Mouse (Mus musculus) thymus, adult 18-20 months (tissue): ENCODE measurements around the gene Negr1.

Experiments used
- DNase-seq, 2 experiments: peaks; one replicate each; pipeline ENCODE4 v3.0.0; 2022; ENCODE audit warnings: mixed read lengths in 2 of 2

Negr1 gene

DNA sequence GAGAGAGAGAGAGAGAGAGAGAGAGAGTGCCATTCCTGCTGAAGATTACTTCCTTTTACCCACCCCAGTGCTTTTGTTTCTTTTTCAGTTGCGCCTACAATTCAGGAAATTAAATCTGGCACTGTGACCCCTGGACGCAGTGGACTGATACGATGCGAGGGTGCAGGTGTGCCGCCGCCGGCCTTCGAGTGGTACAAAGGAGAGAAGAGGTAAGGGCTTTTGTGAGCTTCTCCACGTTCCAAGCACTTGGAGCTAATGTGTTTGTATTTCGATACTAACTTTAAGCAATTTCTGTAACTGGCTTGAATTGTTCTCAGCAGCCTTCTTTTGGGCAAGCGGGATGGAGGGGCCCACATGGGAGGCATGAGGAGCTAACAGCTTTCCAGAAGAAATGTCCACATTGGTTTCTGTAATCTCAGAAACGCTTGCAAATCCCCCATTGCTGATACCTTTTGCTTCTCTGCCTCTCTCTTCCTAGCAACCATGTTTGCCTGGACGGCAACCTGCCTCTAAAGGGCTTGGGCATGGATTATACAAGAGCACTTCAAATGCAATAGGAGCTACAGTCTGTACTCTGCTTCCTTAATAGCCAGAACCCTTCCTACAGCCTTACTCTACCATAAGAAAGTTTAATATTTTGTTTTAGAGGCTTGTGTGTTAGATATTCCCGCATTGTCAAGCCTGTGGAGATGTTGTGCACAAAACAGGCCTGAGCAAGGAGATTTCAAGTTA, 584.7 kb downstream of the Negr1 start:
- DNase-seq, result no peak

DNA sequence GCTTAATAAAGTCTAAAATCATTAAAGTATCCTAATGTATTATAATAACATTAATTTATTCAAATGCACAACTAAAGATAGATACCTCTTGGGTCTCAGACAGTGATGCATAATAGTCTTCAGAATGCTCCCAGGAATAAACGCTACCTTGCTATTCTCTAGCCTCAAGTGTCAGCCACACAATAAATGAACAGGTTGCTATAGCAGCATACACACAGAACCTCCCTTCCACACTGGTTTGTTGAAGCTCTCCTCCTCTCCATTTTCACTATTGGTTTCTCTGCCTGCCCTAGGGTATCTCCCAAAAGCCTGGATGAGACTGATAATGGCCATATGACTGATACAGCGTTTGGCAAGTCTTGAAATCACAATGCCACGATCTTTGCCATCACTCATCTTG, 593.3 kb downstream of the Negr1 start:
- no peak for DNase-seq

DNA sequence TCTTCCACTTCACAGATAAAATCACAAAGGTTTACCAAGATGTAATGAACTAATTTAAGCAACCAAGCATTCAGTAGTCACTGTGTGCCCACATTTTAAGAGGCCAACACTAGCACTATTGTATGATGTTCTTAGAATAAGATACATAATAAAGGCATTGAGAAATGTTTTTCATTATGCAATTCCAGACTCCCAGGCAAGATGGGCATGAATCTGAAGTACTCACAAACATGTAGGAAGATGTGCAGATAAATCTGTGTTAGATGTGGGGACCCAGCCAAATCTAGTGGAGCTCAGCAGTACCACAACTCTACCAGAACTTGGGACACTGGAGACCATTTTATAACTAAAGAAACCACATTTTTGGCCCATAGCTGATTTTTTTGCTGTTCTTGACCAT, 593.9 kb downstream of the Negr1 start:
- no peak for DNase-seq

DNA sequence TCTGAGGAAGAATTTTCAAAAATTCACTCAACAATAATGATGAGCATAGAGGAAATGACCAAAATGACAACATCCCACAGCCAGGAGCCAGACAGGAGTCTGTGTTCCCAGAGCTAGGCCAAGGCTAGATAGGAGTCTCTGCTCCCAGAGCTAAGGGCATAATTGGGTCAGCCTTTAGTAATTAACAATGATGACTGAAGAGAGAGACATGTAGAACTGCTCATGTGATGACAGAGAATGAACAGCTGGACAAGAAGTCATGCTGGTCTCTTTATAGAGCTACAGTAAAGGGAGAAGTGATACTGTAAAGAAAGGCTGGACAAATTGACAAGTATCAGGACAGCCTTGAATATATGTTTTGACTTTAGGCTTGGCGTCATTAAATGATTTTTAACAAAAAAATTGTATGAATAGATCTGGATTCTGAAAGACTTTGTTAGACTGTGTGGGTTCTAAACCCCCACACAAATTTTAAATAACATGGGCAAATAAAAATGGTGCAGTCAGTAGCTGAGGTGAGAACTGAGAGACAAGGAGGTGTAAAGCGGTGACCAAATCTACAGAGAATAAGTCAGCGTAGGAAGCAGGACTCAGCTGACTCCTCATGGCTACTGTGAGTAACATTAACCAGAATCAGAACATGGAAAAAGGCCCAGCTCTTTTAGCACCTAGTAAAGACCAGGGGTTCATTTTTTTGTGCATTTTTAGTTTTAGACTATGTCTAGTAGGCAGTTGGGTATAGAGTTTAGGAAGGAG, 603.4 kb downstream of the Negr1 start:
- DNase-seq, result no peak

DNA sequence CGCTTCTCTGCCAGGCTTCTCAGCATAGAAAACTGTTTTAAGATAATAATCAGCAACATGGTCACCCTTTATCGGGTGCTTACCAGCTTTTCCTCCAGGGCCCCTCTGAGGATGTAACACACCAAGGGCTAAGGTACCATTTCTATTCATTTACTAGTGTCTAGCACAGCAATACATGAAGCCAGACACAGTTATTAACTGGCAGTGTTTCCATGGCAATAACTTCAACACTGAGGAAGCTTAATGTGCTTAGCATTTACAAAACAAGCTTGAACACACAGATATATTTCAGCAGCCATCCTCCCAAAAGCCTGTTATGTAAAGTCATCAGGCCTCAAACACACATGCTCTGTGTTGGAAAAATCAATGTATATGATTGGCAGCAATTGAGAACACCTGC, 620.4 kb downstream of the Negr1 start:
- no peak for DNase-seq

DNA sequence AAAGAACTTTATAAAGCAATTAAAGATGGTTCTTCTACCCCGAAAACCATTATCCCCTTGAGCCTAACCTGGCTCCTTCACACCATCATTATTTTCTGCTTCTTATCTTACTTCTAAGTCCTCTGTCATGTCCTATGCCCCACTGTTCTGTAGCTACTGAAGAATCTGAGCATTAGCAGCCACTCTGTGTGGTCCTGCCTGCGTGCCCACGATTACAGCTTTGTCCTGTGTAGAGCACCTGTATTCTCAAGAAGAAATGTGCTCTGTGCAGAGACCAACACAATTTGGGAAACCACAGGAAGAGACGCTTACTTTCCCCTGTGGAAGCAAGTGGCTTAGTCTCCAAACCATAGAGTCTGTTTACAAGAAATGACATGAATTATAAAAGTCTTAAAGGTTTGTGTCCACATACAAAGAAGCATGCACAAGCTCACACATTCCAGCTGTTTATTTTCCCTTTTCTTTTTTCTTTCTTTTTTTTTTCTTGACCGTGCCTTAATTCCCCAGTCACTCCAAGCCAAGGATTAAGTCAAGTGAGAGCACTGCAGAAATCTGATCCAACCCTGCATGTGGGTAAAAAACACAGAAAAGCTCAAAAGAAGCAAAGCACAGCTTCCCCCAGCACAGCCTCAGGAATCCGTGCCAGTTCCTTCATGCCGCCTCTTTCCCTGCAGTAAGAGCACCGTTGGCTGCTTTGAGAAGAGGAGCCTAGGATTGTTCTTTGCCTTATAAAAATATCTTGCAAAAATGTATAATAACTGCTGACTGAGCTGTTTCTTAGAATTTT, 627.5 kb downstream of the Negr1 start:
- DNase-seq, result no peak

DNA sequence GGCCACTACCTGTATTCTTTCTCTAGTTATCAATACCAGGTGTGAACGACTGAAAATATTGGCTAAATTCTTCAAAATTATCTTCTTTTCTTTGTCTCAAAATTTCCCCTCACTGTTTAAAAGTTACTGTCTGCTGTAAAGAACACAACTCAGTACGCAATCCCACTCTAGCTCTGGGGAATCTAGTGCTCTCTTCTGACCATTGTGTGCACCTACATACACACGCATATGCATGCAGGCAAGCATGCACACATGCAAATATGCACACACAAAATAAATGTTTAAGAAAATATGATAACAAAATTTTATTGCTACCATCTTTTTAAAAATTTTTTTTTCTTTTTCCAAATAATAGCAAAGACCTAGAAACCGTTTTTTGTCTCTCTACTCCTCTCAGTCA, 628.2 kb downstream of the Negr1 start:
- DNase-seq, result no peak

DNA sequence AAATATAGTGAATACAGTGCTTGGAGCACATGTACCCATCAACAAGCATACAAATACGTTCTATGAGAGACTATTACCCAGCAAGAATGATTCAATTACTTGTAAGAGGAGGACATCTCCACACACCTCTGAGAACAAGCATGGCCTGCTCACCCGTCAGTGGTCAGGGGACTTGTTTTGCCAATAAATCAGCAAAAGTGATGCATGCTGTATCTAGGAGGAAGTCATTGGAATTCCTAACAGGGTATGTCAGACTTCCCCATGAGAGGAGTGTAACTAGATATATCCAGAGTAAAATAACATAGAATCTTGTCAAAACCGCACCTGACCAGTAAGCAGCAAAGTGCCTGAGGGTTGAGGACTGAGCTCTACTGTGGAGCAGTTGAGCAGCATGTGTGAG, 629.0 kb downstream of the Negr1 start:
- no peak for DNase-seq

DNA sequence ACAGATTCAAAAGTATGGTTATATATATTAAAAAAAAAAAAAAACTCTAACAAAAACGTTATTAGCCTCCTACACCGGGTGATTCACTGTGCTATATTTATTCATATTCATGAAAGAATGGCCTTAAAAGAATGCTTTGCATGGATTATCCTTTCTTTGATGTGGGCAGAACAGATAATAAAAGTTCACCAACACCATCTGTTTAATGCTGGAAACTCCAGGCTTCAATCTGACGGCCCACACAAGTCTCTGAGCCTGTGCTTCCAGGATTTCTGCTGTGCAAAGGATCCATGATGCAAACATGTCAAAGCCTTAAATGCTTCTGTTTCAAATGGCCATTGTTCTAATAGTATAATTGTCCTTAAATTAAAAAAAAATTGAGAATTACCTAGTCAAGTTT, 630.4 kb downstream of the Negr1 start:
- no peak for DNase-seq

DNA sequence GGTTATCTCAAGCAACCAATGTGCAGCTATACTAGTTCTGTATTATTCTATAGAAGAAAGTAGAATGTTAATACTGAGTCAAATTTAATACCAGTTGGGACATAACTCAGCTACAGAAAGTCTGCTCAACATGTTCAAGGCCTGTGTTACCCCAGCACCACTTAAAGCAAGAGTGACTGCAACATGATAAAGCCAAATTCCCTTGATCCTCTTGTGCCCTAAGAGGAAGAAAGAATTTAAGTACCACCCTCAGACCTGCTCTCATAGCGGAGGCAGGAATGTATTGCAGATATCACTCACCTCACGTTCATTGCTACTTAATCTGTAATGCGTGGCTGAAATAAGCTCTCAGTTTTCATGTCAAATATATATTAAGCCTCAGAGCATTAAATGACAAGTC, 631.5 kb downstream of the Negr1 start:
- DNase-seq, result no peak

DNA sequence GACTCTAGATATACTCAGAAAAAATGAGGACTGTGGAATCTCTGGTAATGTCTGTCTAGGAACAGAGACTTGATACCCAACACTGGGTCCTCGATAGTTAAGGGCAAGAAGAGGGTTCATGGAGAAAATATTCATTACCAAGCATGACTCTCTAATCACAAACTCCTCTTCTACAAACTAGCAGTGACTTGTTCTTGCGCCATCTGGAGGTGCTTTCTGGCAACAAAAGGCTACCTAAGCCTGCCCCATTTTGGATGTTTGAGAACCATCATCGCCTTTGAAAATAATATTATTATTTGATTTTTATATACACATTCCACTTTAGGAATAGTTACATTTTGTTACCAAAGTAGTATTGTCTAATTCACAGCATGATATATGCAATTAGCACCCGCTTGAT, 637.1 kb downstream of the Negr1 start:
- DNase-seq, result no peak

DNA sequence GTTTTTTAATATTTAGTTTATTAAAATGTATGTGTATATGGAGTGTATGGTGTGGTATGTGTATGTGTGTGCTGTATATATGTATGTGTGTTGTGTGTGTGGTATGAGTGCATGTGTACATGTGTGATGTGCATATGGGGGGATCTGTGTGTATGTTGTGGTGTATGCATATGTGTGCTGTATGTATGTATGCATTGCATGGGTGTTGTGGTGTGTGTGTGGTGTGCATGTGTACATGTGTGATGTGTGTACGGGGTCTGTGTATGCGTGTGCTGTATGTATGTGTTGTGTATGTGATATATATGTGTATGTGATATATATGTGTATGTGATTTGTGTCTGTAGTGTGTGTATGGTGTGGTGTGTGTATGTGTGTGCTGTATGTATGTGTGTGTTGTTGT, 640.1 kb downstream of the Negr1 start:
- no peak for DNase-seq

DNA sequence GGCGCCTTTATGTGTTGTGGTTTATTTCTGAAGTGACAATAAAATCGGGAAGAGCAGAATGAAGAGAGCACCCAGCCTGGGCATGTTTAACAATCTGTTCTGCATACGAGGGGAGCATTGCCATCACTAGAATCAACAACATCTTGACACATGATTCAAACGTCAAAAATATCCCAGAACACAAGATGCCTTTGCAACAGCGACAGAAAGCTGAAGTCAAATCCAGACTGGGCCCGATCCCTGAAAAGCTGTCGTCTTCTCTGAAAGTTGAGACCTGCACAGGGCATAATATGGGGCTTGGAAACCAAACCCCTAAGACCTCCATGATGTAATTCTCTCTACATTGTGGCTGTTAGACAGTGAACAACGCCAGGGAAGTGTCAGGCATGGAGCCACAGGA, 642.0 kb downstream of the Negr1 start:
- no peak for DNase-seq

DNA sequence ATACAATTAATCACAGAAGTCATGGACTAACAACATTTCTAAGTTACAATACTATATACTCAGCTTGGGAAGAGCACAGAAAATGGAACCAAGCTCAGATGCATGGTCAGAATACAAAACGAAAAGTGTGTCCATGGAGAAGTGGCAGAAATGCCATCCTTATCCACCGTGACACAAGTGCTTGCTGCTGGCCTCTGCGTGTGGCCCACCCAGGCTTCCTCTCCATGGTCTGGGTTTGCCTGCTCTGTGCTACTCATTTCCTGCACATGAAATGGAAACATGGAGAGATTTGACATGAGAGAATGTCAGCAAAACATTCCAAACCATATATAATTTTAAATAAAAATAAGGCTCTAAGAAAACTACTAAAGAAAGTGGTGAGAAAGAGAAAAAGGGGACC, 645.2 kb downstream of the Negr1 start:
- DNase-seq, result no peak

DNA sequence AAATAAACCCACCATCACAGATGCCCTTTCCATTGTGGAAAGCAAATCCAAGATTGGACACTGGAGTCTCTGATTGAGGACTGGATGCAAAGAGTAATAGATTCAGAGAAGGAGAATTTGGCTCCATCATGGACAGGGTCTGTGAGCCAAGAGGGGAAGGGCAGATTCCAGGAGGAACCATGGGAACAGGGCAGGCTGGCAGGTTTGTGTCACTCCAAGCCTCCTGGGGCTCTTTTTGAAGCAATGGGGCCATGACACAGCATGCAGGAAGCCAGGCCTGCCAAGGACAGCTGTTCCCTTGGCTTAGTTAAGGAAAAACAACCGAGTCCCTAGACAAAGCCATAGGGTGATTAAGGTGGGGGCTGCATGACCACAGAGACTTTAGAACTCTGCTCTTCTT, 647.4 kb downstream of the Negr1 start:
- DNase-seq, result no peak

DNA sequence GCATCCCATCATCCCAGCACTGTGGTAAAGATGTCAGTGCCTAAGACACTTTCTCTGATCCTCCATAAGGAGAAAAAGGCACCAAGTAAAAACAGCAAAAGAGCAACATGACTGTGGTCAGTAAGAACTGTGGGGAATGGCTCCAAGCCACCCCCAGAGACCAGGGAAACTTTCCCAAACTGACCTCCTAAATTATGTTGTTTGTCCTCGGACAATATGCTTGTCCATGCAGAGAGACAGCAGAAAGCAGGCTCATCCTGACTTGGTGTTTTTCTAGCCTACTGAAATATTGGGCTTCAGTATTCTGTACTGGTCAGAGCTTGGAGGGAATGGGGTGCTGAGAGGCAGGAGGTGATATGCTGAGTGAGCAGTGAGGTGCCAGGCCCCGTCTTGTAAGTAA, 647.8 kb downstream of the Negr1 start:
- DNase-seq, result no peak

DNA sequence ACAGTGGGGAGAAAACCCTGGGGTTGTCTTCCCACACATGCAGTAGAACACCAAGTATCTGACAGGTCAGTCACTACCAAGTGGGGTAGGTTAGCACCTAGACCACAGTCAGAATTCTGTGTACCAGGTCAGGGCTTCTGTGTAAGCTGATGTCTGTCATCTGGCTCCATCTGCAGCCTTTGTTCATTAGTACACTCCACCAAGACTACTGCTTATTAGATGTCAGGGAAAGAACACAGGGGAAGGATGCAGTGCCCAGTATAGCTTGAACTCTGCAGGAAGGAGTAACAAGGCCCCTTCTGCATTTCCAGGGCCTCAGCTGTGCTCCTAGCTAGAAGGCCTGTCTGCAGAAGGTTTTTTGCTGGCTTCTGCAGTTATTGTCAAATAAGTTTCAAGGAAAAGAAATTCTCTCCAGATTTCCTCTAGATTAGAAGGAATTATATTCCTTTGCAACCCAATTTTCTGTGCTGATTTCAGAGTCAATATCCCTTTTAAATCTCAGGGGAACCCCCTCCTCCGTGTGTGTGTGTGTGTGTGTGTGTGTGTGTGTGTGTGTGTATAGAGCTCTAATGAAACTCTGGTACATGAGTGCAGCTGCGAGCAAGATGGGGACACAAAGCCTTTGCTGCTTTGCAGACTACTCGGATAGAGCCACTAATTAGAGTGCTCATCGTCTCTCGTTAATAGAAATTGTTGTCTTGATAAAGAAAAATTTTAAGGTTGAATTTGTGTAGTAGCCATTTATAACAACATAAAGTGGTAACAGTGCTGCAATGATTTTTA, 654.5 kb downstream of the Negr1 start:
- no peak for DNase-seq

DNA sequence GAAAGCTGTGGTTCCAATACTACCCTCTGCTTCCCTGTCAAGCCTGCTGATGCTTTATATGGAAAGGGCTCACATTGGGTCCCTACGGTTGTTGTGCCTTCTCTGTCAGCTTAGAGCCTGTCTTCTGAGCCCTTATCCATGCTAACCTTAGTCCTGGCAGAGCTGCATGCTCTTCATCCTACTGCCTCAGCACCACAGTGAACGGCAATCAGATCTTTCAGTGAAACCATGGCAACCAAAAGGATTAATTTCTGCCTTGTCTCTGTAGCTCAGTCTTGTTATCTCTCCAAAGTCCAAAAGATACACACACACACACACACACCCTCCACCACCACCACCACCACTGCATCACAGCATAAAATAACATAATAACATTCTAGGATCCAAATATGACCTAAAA, 656.2 kb downstream of the Negr1 start:
- DNase-seq, result no peak

DNA sequence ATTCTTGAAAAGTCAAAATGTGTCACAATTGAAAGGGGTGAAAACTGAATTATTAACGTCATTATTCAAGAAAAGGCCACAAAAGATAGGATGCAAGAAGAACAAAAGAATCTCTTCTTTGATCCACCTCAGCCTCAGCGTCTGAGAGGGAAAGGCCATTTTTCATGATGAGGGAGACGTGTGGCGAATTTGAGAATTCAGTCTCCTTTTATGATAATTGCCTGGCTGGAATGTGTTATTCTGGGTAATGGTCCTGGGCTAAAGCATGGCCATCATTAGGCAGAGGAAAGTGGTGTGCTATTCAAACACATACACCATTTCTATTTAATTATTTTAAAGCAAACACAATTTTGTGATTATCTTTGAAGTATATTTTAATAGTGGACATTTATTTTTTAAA, 663.3 kb downstream of the Negr1 start:
- DNase-seq, result no peak

DNA sequence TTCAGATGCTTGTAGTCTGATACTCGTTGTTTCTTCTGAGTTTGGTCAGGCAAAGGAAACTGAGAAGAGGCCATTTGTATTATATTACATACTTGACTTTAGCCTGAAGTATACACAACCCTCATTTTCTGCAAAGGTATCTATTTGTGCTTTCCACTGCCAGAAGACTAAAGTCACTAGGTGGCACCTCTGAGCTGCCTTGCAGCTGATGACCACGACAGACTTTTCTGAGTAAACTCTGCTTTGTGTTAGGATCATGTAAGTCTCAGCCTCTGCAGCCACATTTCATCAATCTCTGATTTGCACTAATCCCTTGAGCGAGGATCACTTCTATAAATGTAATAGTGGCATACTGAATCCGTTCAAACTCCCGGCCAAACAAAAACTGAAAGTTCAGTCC, 671.1 kb downstream of the Negr1 start:
- DNase-seq, result no peak

DNA sequence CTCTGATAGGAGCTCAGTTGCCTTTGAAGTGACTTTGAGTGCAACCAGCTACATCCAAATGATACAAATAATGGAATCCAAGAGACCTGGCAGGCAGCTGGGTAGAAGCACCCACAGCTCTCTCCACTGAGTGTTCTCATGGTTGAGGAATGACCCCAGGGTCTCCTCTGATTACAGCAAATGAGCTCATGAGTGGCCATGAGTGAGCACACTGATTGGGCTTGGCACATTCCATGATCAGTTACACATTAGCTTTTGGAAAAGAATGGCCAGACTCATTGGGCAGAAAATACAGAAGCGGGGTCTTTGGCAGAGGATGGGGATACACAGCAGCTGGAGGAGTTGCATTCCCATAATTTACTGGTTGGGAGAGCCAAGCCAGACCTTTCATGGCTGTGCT, 678.6 kb downstream of the Negr1 start:
- DNase-seq, result no peak

DNA sequence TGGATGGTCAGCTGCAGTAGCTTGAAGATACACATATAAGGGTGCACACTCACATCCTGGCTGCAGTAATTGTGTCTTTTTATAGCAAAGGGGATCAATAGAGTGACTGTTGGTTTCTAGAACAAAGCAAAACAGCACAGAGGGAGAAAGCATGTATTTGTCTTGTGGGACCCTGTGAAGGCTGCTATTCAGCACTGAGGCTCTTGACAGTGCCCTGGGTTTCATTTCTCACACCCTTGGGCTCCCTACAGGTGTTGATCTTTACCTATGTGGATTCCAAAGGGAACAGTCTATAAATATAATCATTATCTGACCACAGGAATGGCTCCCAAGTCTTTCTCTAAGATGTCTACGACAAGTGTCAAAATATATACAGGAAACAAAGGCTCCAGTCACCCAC, 693.9 kb downstream of the Negr1 start:
- no peak for DNase-seq

DNA sequence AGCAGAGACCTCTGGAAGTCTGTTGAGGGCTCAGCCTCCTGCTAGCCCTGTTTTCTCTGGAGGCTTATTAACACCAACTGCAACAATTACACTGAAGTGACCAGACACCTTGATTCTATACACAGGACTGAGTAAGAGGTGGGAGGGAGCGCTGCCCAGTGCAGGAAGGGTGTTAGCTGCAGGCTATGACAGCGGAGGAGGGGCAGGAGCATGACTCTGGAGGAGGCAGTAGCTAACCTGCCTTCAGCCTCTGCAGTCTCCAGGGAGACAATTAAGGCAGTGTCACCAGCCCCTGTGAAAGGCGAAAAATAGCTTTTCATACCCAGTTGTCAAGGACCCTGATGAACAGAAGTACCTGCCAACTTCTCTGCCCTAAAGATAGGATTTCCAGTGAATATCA, 694.3 kb downstream of the Negr1 start:
- no peak for DNase-seq
